9 mouse cellular contexts compared by ENCODE assay signal in the genomic region with DNA sequence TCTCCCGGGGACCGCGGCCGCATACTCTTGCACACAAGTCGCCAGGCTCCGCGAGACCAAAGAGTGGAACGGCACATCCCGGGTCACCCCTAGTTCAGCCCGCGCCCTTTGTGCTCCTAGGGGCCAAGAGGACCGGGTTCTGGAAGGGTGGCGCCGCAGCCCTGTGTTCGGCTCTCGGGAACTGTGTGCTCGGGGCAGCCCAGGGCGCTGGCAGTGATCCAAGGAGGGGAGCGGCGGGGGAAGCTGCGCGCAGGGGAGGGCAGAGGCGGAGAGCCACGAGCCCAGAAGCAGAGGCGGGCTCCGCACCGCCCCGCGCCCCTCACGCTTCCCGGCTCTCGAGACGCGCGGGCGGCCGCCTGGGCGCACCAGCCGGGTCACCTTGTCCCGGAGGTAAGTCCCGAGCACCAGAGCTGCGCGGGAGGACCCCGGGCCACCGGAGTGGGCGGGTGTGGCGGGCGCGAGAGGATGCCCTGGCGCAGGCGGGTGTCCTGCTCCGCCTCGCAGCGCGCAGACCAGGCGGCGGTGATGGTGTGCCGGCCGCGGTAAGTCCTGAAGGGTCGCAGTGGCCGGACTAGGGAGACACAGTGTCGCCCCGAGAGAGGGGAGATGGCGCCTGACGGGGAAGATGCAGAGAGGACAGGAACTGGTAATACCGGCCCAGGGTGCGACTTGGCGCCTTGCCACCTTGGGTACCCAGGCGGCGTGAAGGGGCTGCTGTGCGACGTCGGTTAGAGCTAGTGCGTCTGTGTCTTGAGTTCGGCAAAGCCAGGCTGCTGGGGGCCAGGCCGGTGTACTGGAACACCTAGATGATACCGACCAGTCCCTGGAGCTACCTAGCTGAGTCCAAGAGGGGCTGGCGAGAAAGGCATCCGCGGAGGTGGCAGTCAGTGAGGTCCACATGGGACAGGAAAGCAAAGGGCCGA. TPM values are rescaled to one million over a fixed set of nuclear protein-coding genes. Genes with fewer than 3 reads are reported as not detected.
A peak's percentile ranks its signal among the peaks of the same experiment; 100 is the strongest.
DNase-seq lines count a peak whose midpoint lies in the region; ATAC-seq and TF ChIP-seq lines count a peak whose summit lies in the region.
"Had no signal": no experiment of that assay in that cellular context is flagged by ENCODE, and none has a peak within 500 bp of the region (broad histone marks: within the 10 kb centered on the region; RNA-seq: fewer than 3 reads in every experiment).

A gene (minus strand): TSS at position 678 of the 923 bp plus-strand sequence.

- no peak for DNase-seq in lung, adult 2 months
- peak; percentile 53 to 67 for DNase-seq in cerebellum, postnatal 4 days (ENCODE audit: low spot score in 2 of 2)
- DNase-seq in gastrocnemius, postnatal 14 days: peak; percentile 19
- peak; percentile 1 to 5 for DNase-seq in kidney, postnatal 36 days
- DNase-seq in right cerebral cortex, postnatal 10 days (ENCODE audit: low spot score in 2 of 2): peak; percentile 75 to 78
- no peak for DNase-seq in thymus, postnatal 10 days (ENCODE audit: low spot score in 2 of 2)

- no peaks in the 10 kb centered on the region for H3K9me3 ChIP-seq in lung, embryonic 15.5 days
- no peaks in the 10 kb centered on the region for H3K9me3 ChIP-seq in liver, embryonic 16.5 days (replicated peaks; ENCODE audit: control insufficient read depth, low read length)

- H3K36me3 ChIP-seq in lung, embryonic 15.5 days: no peaks in the 10 kb centered on the region
- no peaks in the 10 kb centered on the region for H3K36me3 ChIP-seq in liver, embryonic 16.5 days (ENCODE audit: control insufficient read depth, insufficient read depth)

- intact Hi-C loops in gastrocnemius, postnatal 14 days (cut with DNase I; ENCODE audit: low total_unique reads): no loop called here

- peak within 1 kb of the TSS; percentile 7 for H3K9ac ChIP-seq in lung, embryonic 15.5 days
- H3K9ac ChIP-seq in liver, embryonic 16.5 days (ENCODE audit: low read depth, low read length): no peak within 1 kb of the TSS

- no peak for TF ChIP-seq POLR2A in lung, adult 2 months (IDR thresholded peaks at IDR 0.05; ENCODE audit: borderline replicate concordance, extremely low read depth, low read depth, low read length)

- H3K27ac ChIP-seq in lung, embryonic 15.5 days: no peak within 1 kb of the TSS
- H3K27ac ChIP-seq in liver, embryonic 16.5 days (ENCODE audit: low read length): no peak within 1 kb of the TSS

- no peak for TF ChIP-seq CTCF in lung, adult 2 months (IDR thresholded peaks at IDR 0.05; ENCODE audit: insufficient read depth, low read length)

- H3K4me2 ChIP-seq in lung, embryonic 15.5 days: peak within 1 kb of the TSS; percentile 93
- peak within 1 kb of the TSS; percentile 8; the same call in 1 of the 2 replicates for H3K4me2 ChIP-seq in liver, embryonic 16.5 days (ENCODE audit: low read depth, low read length)

- peak within 1 kb of the TSS; percentile 46 for H3K4me3 ChIP-seq in lung, embryonic 15.5 days
- H3K4me3 ChIP-seq in lung, adult 2 months (replicated peaks; ENCODE audit: extremely low read depth, low read depth, low read length): no peak within 1 kb of the TSS
- peak within 1 kb of the TSS; percentile 5; the same call in 1 of the 2 replicates for H3K4me3 ChIP-seq in liver, embryonic 16.5 days (ENCODE audit: low read depth, low read length)

- H3K27me3 ChIP-seq in lung, embryonic 15.5 days: peaks cover 45% of the 10 kb centered on the region
- peaks cover 33% of the 10 kb centered on the region for H3K27me3 ChIP-seq in liver, embryonic 16.5 days (ENCODE audit: control insufficient read depth, insufficient read depth, low read depth, low read length)

- WGBS in lung, embryonic 15.5 days: under 1% methylated on average over 81 of the region's 82 CpGs
- WGBS in lung, adult 2 months: under 1% methylated on average over 81 of the region's 82 CpGs
- under 1% methylated on average over 78 of the region's 82 CpGs for WGBS in liver, embryonic 16.5 days (ENCODE audit: insufficient replicate concordance)

- peaks cover 16% of the 10 kb centered on the region; the same call in 1 of the 2 replicates for H3K4me1 ChIP-seq in lung, embryonic 15.5 days
- H3K4me1 ChIP-seq in lung, adult 2 months (ENCODE audit: control insufficient read depth, insufficient read depth, low read length): no peaks in the 10 kb centered on the region
- H3K4me1 ChIP-seq in liver, embryonic 16.5 days (ENCODE audit: control insufficient read depth, low read depth, low read length): no peaks in the 10 kb centered on the region

- peak; percentile 80 for ATAC-seq in lung, embryonic 15.5 days (ENCODE audit: borderline replicate concordance, extremely low read depth, low FRiP score, low TSS enrichment)
- ATAC-seq in liver, embryonic 16.5 days (ENCODE audit: low read depth): no peak
- ATAC-seq: Patski had no signal

RNA-seq across cellular contexts. Expression of the gene that starts here (rescaled TPM):
- polyA plus RNA-seq in lung, embryonic 15.5 days (2015; fragmentation: Nextera tagmentation; extraction: Ambion mirVana): 0.31 TPM in 1 of 2 replicates, not detected in the other
- polyA plus RNA-seq in lung, adult 2 months (2012; rRNA removed): not detected in 2 replicates
- not detected for total RNA-seq in gastrocnemius, postnatal 14 days (2021)
- polyA plus RNA-seq in liver, embryonic 16.5 days (2015; fragmentation: Nextera tagmentation; extraction: Ambion mirVana): not detected in 2 replicates
- polyA plus RNA-seq: Patski had no signal

Comparison
In these comparisons a context has a peak if more than half of its experiments do, and no peak if none do; other contexts are left out.
1. Peak in ATAC-seq, H3K4me3 ChIP-seq, H3K9ac ChIP-seq and H3K4me2 ChIP-seq in lung, embryonic 15.5 days; RNA of the gene not detected or under 1 TPM.
2. Peak in DNase-seq in gastrocnemius, postnatal 14 days; RNA of the gene not detected or under 1 TPM.
3. DNase-seq: peak in cerebellum, postnatal 4 days (2 of 2), kidney, postnatal 36 days (2 of 2) and right cerebral cortex, postnatal 10 days (2 of 2); none in lung, adult 2 months (single experiment) and thymus, postnatal 10 days (0 of 2).